ENCODE assay signal across 8 mouse cellular contexts in the genomic region with DNA sequence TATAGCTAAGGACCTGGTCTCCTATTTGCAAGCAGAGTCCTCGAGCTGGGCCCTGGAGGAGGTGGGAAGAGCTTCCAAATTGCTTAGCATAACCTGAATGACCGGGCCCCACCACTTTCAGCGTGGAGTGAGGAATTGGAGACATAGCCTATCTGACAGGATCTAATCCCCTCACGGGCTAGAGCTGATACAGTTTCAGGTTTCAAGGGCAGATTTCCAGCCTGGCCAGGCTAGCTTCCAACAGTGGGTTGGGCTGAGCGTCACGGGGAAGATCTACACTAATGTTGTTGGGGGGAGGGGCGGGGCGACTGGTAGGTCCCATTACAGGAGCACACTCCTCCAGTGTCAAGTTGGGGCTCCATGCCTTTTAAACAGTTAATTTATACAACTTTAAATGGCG. TPM values are rescaled to one million over a fixed set of nuclear protein-coding genes. Genes with fewer than 3 reads are reported as not detected.
A peak's percentile ranks its signal among the peaks of the same experiment; 100 is the strongest.
DNase-seq lines count a peak whose midpoint lies in the region; ATAC-seq and TF ChIP-seq lines count a peak whose summit lies in the region.

No protein-coding gene starts in this region.

- no peak overlapping the region for H3K4me3 ChIP-seq in cerebellum, adult 2 months (replicated peaks; ENCODE audit: insufficient read depth, low read depth, low read length)
- H3K4me3 ChIP-seq in forebrain, embryonic 16.5 days (replicated peaks; ENCODE audit: low read length): no peak overlapping the region

- peak overlapping the region; percentile 46; the same call in 1 of the 2 replicates for H3K27ac ChIP-seq in cerebellum, adult 2 months (ENCODE audit: insufficient read depth, low read length)
- no peak overlapping the region for H3K27ac ChIP-seq in forebrain, embryonic 16.5 days (ENCODE audit: low read length)

- no peak for TF ChIP-seq CTCF in cerebellum, adult 2 months (IDR thresholded peaks at IDR 0.05; ENCODE audit: borderline replicate concordance, insufficient read depth, low read depth, low read length)

- no peak overlapping the region for H3K9ac ChIP-seq in forebrain, embryonic 16.5 days (replicated peaks; ENCODE audit: low read depth, low read length)

- no peak for TF ChIP-seq POLR2A in cerebellum, adult 2 months (IDR thresholded peaks at IDR 0.05; ENCODE audit: borderline replicate concordance, insufficient read depth, low read length)

- no peak overlapping the region for H3K4me2 ChIP-seq in forebrain, embryonic 16.5 days (ENCODE audit: low read length)

- no peaks in the 10 kb centered on the region for H3K27me3 ChIP-seq in cerebellum, adult 2 months (ENCODE audit: control insufficient read depth, insufficient read depth, low read length)
- H3K27me3 ChIP-seq in forebrain, embryonic 16.5 days (replicated peaks; ENCODE audit: control insufficient read depth, insufficient read depth, low read length): no peaks in the 10 kb centered on the region

- no peak for ATAC-seq in forebrain, embryonic 16.5 days

- H3K9me3 ChIP-seq in forebrain, embryonic 16.5 days (ENCODE audit: control insufficient read depth, low read length): no peaks in the 10 kb centered on the region

- DNase-seq in cerebellum, adult 2 months: peak; percentile 72 to 73
- DNase-seq in cerebellum, postnatal 4 days (ENCODE audit: low spot score in 2 of 2): no peak
- peak; percentile 64 for DNase-seq in adrenal gland, adult 8-10 months
- peak; percentile 68 for DNase-seq in gastrocnemius, postnatal 25 days
- peak; percentile 92 to 94 for DNase-seq in kidney, postnatal 36 days
- peak; percentile 75 for DNase-seq in mesoderm, embryonic 11.5 days (ENCODE audit: low read depth, low spot score)
- no peak for DNase-seq in right cerebral cortex, adult 2 months (ENCODE audit: low spot score in 2 of 2)

- 19% methylated on average over 9 of the region's 9 CpGs for WGBS in cerebellum, adult 2 months
- 23% methylated on average over 9 of the region's 9 CpGs for WGBS in forebrain, embryonic 16.5 days

- no peaks in the 10 kb centered on the region for H3K36me3 ChIP-seq in forebrain, embryonic 16.5 days (ENCODE audit: control insufficient read depth, insufficient read depth)

- peaks cover 36% of the 10 kb centered on the region for H3K4me1 ChIP-seq in cerebellum, adult 2 months (ENCODE audit: control insufficient read depth, insufficient read depth, low read length)
- peaks cover 47% of the 10 kb centered on the region for H3K4me1 ChIP-seq in forebrain, embryonic 16.5 days (replicated peaks; ENCODE audit: control insufficient read depth, insufficient read depth, low read length)

RNA-seq across cellular contexts. Expression of a gene that starts 2.4 kb away (rescaled TPM):
- 515 and 572 TPM in 2 replicates for polyA plus RNA-seq in cerebellum, adult 2 months (2012; rRNA removed)
- total RNA-seq in adrenal gland, adult 8-10 months (2022): 10 to 100 TPM; 20.4 to 47.9 (median 34.8) TPM
- total RNA-seq in gastrocnemius, postnatal 25 days (2021): 10 to 100 TPM; 54.6 to 59.7 TPM
- 221 and 249 TPM in 2 replicates for polyA plus RNA-seq in forebrain, embryonic 16.5 days (2015; fragmentation: Nextera tagmentation; extraction: Ambion mirVana)

RNA-seq across cellular contexts. Expression of a gene that starts 3.2 kb away (rescaled TPM):
- 49.7 and 51.5 TPM in 2 replicates for polyA plus RNA-seq in cerebellum, adult 2 months (2012; rRNA removed)
- 10 to 100 TPM; 24.8 to 32.3 (median 26.4) TPM for total RNA-seq in adrenal gland, adult 8-10 months (2022)
- total RNA-seq in gastrocnemius, postnatal 25 days (2021): 10 to 100 TPM; 14.7 to 18.3 TPM
- 72.3 and 81.9 TPM in 2 replicates for polyA plus RNA-seq in forebrain, embryonic 16.5 days (2015; fragmentation: Nextera tagmentation; extraction: Ambion mirVana)

RNA-seq across cellular contexts. Expression of a gene that starts 3.4 kb away (rescaled TPM):
- polyA plus RNA-seq in cerebellum, adult 2 months (2012; rRNA removed): 59.7 and 68.5 TPM in 2 replicates
- total RNA-seq in adrenal gland, adult 8-10 months (2022): 10 to 100 TPM; 46.4 to 65.7 (median 49.1) TPM
- total RNA-seq in gastrocnemius, postnatal 25 days (2021): 1 to 10 TPM; 4.7 to 4.8 TPM
- polyA plus RNA-seq in forebrain, embryonic 16.5 days (2015; fragmentation: Nextera tagmentation; extraction: Ambion mirVana): 6.2 and 7.7 TPM in 2 replicates

RNA-seq across cellular contexts. Expression of a gene that starts 12.5 kb away (rescaled TPM):
- polyA plus RNA-seq in cerebellum, adult 2 months (2012; rRNA removed): 16.2 and 16.4 TPM in 2 replicates
- 10 to 100 TPM; 15.4 to 21.4 (median 18.2) TPM for total RNA-seq in adrenal gland, adult 8-10 months (2022)
- 10 to 100 TPM; 11.0 to 11.3 TPM for total RNA-seq in gastrocnemius, postnatal 25 days (2021)
- polyA plus RNA-seq in forebrain, embryonic 16.5 days (2015; fragmentation: Nextera tagmentation; extraction: Ambion mirVana): 31.5 and 31.7 TPM in 2 replicates

RNA-seq across cellular contexts. Expression of a gene that starts 15.1 kb away (rescaled TPM):
- polyA plus RNA-seq in cerebellum, adult 2 months (2012; rRNA removed): 27.9 and 30.7 TPM in 2 replicates
- under 1 TPM; 0.28 to 0.62 (median 0.46) TPM for total RNA-seq in adrenal gland, adult 8-10 months (2022)
- under 1 TPM in 1 of 2 experiments, not detected in 1; 0.18 TPM for total RNA-seq in gastrocnemius, postnatal 25 days (2021)
- polyA plus RNA-seq in forebrain, embryonic 16.5 days (2015; fragmentation: Nextera tagmentation; extraction: Ambion mirVana): 0.48 and 0.72 TPM in 2 replicates

Comparison
In these comparisons a context has a peak if more than half of its experiments do, and no peak if none do; other contexts are left out.
1. DNase-seq: peak in cerebellum, adult 2 months (2 of 2), adrenal gland, adult 8-10 months (single experiment), gastrocnemius, postnatal 25 days (single experiment), kidney, postnatal 36 days (2 of 2) and mesoderm, embryonic 11.5 days (single experiment); none in cerebellum, postnatal 4 days (0 of 2) and right cerebral cortex, adult 2 months (0 of 2).
2. RNA of a gene that starts 3.4 kb away (total RNA-seq): 46.4 to 65.7 TPM in adrenal gland, adult 8-10 months; 4.7 to 4.8 TPM in gastrocnemius, postnatal 25 days; every median in the first group is over 4 times any median in the second.